ENCODE assay signal across 8 mouse cellular contexts in the genomic region with DNA sequence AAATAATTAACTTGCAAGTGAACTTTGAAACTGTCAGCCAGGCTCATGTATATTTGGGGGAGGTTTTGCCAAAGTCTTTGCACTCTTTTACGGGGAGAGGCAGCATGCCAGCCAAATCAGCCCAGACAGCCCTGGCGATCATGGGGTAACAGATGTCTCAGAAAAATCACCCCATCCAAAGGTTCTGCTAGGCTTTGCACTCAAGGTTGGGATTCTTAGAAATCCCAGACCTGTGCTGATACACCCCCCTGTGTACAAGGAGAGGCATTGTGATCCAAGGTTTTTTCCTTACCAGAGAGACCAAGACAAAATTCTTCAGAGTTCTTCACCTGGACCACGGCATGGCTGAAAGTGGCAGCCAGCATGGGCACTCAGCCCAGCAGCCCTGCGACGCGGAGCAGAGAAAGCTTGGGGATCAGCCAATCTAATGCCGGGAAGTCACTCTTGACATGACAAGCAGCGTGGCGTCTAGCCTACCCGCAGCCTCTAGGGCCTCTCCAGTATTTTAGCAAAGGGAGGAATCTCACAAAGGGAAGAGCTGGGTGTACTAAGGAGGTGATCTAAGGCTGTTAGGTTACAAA. TPM values are rescaled to one million over a fixed set of nuclear protein-coding genes. Genes with fewer than 3 reads are reported as not detected.
DNase-seq lines count a peak whose midpoint lies in the region; ATAC-seq lines count a peak whose summit lies in the region.

No protein-coding gene starts in this region.

- DNase-seq in heart, postnatal 10 days = peak; percentile 40 to 46
- no peak for DNase-seq in heart, adult 9 months (ENCODE audit: low spot score in 2 of 2)
- DNase-seq in adipocyte (ENCODE audit: low spot score) = peak; percentile 18
- peak; percentile 72 for DNase-seq in cerebellum, adult 9-10 months
- peak; percentile 69 for DNase-seq in kidney, adult 9 months
- DNase-seq in natural killer cell, adult 2 months (ENCODE audit: low spot score in 2 of 2) = no peak
- no peak for DNase-seq in urinary bladder, adult 18-20 months (ENCODE audit: low spot score in 2 of 2)

- intact Hi-C loops in heart, postnatal 10 days (cut with DNase I) = no loop called here

- no peak for ATAC-seq in activated CD4-positive, CD25-positive, alpha-beta regulatory T cell, adult 4 months

RNA-seq across cellular contexts. Expression of gene Igsf3, which starts 7.5 kb away (rescaled TPM):
- 10 to 100 TPM; 21.6 to 24.9 TPM for total RNA-seq in heart, postnatal 10 days (2021)
- 1 to 10 TPM in 1 of 2 experiments, under 1 TPM in 1; 0.86 to 1.6 TPM for polyA plus RNA-seq in activated CD4-positive, CD25-positive, alpha-beta regulatory T cell, adult 4 months (2017; shearing (Covaris generic))

Comparison
In these comparisons a context has a peak if more than half of its experiments do, and no peak if none do; other contexts are left out.
1. DNase-seq: peak in heart, postnatal 10 days (2 of 2), adipocyte (single experiment), cerebellum, adult 9-10 months (single experiment) and kidney, adult 9 months (single experiment); none in heart, adult 9 months (0 of 2), natural killer cell, adult 2 months (0 of 2) and urinary bladder, adult 18-20 months (0 of 2).